Mouse (Mus musculus) ES-Bruce4 (cell line): ENCODE measurements around the gene Tep1. TPM values are rescaled to one million over a fixed set of nuclear protein-coding genes. Genes with fewer than 3 reads are reported as not detected.

ENCODE experiments used
- H3K27ac ChIP-seq: 2 replicates; pipeline ENCODE4 v1.5.1; 2012; ENCODE audit warnings: low read length, inconsistent platforms; ENCODE audit not compliant: insufficient read depth
- H3K27me3 ChIP-seq: 2 replicates; pipeline ENCODE4 v1.6.1; 2012; ENCODE audit warnings: mild to moderate bottlenecking, low read length, inconsistent platforms; ENCODE audit not compliant: control insufficient read depth, poor library complexity, insufficient read depth, severe bottlenecking
- H3K36me3 ChIP-seq: 2 replicates; pipeline ENCODE4 v1.6.1; 2012; ENCODE audit warnings: inconsistent platforms, mild to moderate bottlenecking, low read length, moderate library complexity; ENCODE audit not compliant: control insufficient read depth, poor library complexity, insufficient read depth, severe bottlenecking
- H3K4me1 ChIP-seq: one replicate; pipeline ENCODE4 v1.8.1; 2011; ENCODE audit warnings: low read length; ENCODE audit not compliant: control insufficient read depth, insufficient read depth
- H3K4me3 ChIP-seq: 2 replicates; pipeline ENCODE4 v1.5.1; 2011; ENCODE audit warnings: low read depth, mild to moderate bottlenecking, low read length
- H3K9ac ChIP-seq: 2 replicates; pipeline ENCODE4 v1.6.1; 2012; ENCODE audit warnings: low read depth, mild to moderate bottlenecking, inconsistent platforms; ENCODE audit not compliant: poor library complexity, severe bottlenecking
- H3K9me3 ChIP-seq: replicated peaks from 2 replicates; pipeline ENCODE4 v1.6.1; 2012; ENCODE audit warnings: mild to moderate bottlenecking, low read length, inconsistent platforms; ENCODE audit not compliant: control insufficient read depth, poor library complexity, insufficient read depth, severe bottlenecking
- CTCF ChIP-seq: IDR thresholded peaks from one replicate; pipeline ENCODE4 v1.8.1; 2011; ENCODE audit warnings: low read depth, low read length
- EP300 ChIP-seq: IDR thresholded peaks from 2 replicates; pipeline ENCODE4 v1.6.1; 2011; ENCODE audit warnings: low read depth, low read length; ENCODE audit not compliant: insufficient read depth
- POLR2A ChIP-seq: IDR thresholded peaks from one replicate; pipeline ENCODE4 v1.8.1; 2011; ENCODE audit warnings: low read length; ENCODE audit not compliant: insufficient read depth
- polyA plus RNA-seq: library from polyadenylated mRNA; stranded (reverse); fragments of >200 nt; gene quantifications from 2 replicates; pipeline ENCODE4 v1.2.4, GENCODE M21; 2011; ENCODE audit warnings: low read depth; ENCODE audit not compliant: missing spikeins, insufficient read depth, insufficient read length

Tep1 gene
- polyA plus RNA-seq, 1 experiment = 12.1 TPM

- TF ChIP-seq EP300 (no peak), POLR2A (no peak), CTCF (no peak)
- H3K36me3 ChIP-seq = no peaks in the 10 kb centered on the region
- no peaks in the 10 kb centered on the region for H3K4me1 ChIP-seq
- H3K9me3 ChIP-seq = no peaks in the 10 kb centered on the region
- peak within 1 kb of the TSS; percentile 20 for H3K9ac ChIP-seq
- no peaks in the 10 kb centered on the region for H3K27me3 ChIP-seq
- H3K27ac ChIP-seq = no peak within 1 kb of the TSS
- peak within 1 kb of the TSS; percentile 54 for H3K4me3 ChIP-seq
Measured at GRCm38 (mm10) chr14:50897374-50897765, 27.0 kb upstream of the Tep1 start, which contains the start of gene Klhl33. Klhl33 (minus strand) TSS chr14:50897507.

GRCm38 (mm10) chr14:50896747-50897373 is 26.5 kb upstream of the Tep1 start:
- H3K9ac ChIP-seq = peak overlapping the region; percentile 20
- H3K36me3 ChIP-seq = no peaks in the 10 kb centered on the region
- H3K27me3 ChIP-seq = no peaks in the 10 kb centered on the region
- H3K27ac ChIP-seq = no peak overlapping the region
- no peak for TF ChIP-seq EP300
- no peak for TF ChIP-seq CTCF
- no peak for TF ChIP-seq POLR2A
- H3K9me3 ChIP-seq = no peaks in the 10 kb centered on the region
- H3K4me1 ChIP-seq = no peaks in the 10 kb centered on the region
- H3K4me3 ChIP-seq = peak overlapping the region; percentile 54

GRCm38 (mm10) chr14:50895985-50896746 is 25.8 kb upstream of the Tep1 start:
- H3K9ac ChIP-seq = peak overlapping the region; percentile 20
- H3K9me3 ChIP-seq = no peaks in the 10 kb centered on the region
- no peaks in the 10 kb centered on the region for H3K27me3 ChIP-seq
- TF ChIP-seq EP300 (no peak), CTCF (no peak), POLR2A (no peak)
- H3K4me1 ChIP-seq = no peaks in the 10 kb centered on the region
- H3K4me3 ChIP-seq = peak overlapping the region; percentile 54
- no peaks in the 10 kb centered on the region for H3K36me3 ChIP-seq
- no peak overlapping the region for H3K27ac ChIP-seq

GRCm38 (mm10) chr14:50895407-50895806 is 25.0 kb upstream of the Tep1 start:
- Histone ChIP-seq H3K4me1 (no peaks in the 10 kb centered on the region), H3K9me3 (no peaks in the 10 kb centered on the region), H3K4me3 (no peak overlapping the region), H3K36me3 (no peaks in the 10 kb centered on the region), H3K9ac (no peak overlapping the region), H3K27ac (no peak overlapping the region), H3K27me3 (no peaks in the 10 kb centered on the region)
- TF ChIP-seq POLR2A (no peak), CTCF (no peak), EP300 (no peak)

GRCm38 (mm10) chr14:50892541-50893459 is 22.4 kb upstream of the Tep1 start:
- Histone ChIP-seq H3K36me3 (no peaks in the 10 kb centered on the region), H3K9me3 (no peaks in the 10 kb centered on the region), H3K9ac (no peak overlapping the region), H3K27ac (no peak overlapping the region), H3K4me3 (no peak overlapping the region), H3K27me3 (no peaks in the 10 kb centered on the region), H3K4me1 (no peaks in the 10 kb centered on the region)
- TF ChIP-seq POLR2A = no peak
- TF ChIP-seq CTCF = no peak
- no peak for TF ChIP-seq EP300
